Mouse (Mus musculus) frontal cortex, postnatal 10 days (tissue): Measurements from ENCODE around the gene Jade2.

Source experiments
- DNase-seq, 2 experiments: peaks; one replicate each; pipeline ENCODE4 v3.0.0; 2022; ENCODE audit warnings: low spot score in 2 of 2, mixed read lengths in 1 of 2

Gene Jade2

GRCm38 (mm10) chr11:51857818-51858527 lies 520 bp upstream of the Jade2 start:
- peak; percentile 59 to 69 for DNase-seq

GRCm38 (mm10) chr11:51856616-51857080 lies 805 bp downstream of the Jade2 start:
- DNase-seq, result peak; percentile 19 to 51

DNA sequence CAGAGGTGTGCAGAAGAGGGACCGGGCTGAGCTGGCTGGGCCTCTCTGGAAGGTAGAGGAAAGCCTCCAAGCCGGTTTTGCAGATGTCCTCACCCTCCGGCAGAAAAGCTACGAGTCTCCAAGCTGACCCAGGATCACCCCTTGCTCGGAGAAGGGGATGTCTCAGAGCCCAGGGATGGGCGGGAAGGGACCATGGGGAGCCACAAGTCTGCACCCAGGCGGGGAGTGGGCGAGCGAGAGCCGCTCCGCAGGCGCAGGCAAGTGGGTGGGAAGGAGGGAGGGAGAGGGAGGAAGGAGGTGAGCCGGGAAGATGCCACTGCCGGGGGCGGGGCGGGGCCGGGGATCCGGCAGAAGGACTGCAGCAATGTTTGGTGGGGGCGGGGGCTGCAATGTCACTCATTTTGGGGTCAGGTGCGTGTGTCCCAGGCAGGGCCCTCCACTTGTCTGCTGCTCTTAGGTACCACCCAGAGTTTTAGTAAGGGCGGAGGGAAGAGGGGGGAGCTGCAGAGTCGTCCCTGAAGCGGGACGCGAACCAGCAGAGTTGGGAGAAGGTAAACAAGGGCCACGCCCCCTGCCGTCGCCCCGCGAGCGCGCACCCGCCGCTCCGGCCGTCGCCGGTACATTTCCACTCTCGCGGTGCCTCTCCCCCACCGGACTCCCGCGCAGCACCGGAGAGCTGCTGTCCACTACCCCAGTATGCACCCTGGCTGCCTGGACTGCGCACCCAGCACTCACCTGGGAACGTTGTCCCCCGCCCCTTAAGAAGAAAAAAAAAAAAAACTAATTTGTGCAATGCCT lies 1.4 kb downstream of the Jade2 start:
- peak; percentile 67 to 74 for DNase-seq

GRCm38 (mm10) chr11:51854981-51855817 lies 2.3 kb downstream of the Jade2 start:
- DNase-seq, result peak; percentile 14 to 49

- no peak for DNase-seq
Observed at GRCm38 (mm10) chr11:51852595-51852994, 4.9 kb downstream of the Jade2 start.

- DNase-seq, result no peak
Observed at GRCm38 (mm10) chr11:51852091-51852521, 5.3 kb downstream of the Jade2 start.

DNA sequence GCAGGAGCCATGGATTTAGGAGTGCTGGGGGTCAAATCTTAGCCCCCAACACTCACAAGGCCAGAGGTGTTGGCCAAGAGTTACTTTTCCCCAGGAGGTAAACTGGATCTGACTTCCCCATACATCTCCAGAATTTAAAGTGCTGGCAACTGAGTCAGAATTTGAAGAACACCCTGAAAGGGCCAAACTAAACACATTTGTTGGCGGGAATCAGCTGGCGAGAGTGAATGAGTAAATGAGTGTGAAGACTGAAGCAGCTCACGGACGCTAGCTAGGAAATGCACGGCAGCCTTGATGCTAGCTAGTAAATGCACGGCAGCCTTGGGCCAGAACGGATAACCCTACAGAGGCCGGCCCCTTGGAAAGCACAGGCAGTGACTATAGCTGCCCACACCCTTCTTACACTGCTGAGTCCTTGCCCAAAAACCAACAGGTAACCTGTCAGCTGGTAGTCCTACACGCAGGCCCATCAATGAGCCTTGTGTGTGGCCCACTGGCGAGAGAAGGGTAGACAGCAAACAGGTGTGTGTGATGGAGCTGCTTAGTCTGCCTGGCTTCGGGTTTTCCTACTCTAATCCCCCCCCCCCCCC lies 6.6 kb downstream of the Jade2 start:
- DNase-seq, result no peak

- no peak for DNase-seq
Observed at GRCm38 (mm10) chr11:51848324-51848723, 9.1 kb downstream of the Jade2 start.

GRCm38 (mm10) chr11:51847902-51848301 lies 9.6 kb downstream of the Jade2 start:
- no peak for DNase-seq

GRCm38 (mm10) chr11:51845981-51846883 lies 11.2 kb downstream of the Jade2 start:
- no peak for DNase-seq

GRCm38 (mm10) chr11:51844529-51845098 lies 12.8 kb downstream of the Jade2 start:
- DNase-seq, result no peak

DNA sequence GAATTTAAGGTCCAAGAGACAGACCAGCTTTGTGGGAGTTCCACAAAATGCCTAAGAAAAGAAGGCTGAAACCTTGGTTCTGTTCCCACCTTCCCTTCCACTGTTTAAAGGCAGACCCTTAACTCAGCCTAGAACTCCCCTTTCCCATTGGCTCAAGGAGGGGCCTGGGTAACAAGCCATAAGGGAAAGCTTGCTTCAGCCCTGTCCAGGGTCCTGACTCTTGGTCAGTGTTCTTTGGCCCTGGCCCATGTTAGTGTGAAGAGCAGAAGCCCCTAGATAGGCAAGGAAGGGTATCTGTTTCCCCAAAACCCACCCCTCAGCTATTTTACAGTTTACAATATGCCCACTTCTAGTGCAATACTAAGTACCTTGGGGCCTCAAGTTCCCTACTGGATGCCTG lies 13.6 kb downstream of the Jade2 start:
- no peak for DNase-seq

GRCm38 (mm10) chr11:51843168-51843567 lies 14.3 kb downstream of the Jade2 start:
- no peak for DNase-seq

- DNase-seq, result no peak
Observed at GRCm38 (mm10) chr11:51841149-51841548, 16.3 kb downstream of the Jade2 start.

DNA sequence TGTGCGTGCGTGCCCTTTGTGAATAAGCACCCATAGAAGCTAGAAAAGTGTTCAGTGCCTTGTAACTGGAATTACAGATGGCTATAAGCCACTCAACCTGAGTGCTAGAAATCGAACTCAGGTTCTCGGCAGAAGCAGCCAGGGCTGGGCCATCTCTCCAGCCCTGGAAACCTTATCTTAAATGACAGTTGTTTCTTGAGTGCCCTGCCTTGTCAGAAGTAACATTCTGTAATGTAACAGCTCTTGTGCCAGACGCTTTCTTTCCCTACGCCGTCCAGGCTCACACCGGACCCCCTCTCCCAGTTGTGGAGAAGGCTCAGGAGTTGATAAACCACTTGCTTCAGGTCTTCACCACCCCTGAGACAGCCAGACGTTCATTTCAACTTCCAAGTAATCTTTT lies 16.8 kb downstream of the Jade2 start:
- no peak for DNase-seq

- DNase-seq, result no peak
Observed at GRCm38 (mm10) chr11:51839973-51840372, 17.5 kb downstream of the Jade2 start.

DNA sequence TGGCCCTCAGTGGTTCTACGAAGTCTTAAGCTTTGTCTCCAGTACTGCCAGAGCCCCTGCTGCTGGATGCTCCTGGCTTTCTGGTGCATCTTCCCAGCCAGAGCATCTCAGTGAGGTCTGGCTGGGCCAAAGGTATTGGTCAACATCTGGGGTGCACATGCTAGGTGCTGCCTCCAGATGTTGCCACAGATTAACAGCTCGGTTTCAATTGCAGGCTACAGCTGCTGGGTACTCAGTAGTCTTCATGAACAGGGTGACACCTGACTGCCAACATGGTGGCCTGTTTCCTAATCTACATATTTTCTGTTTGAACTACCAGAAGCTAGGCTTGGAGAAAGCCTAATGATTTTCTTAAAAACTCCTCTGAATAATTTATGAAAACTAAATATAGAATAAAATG lies 18.3 kb downstream of the Jade2 start:
- no peak for DNase-seq

GRCm38 (mm10) chr11:51837164-51838153 lies 20.0 kb downstream of the Jade2 start:
- no peak for DNase-seq

- DNase-seq, result no peak
Observed at GRCm38 (mm10) chr11:51836506-51836905, 20.9 kb downstream of the Jade2 start.
